Mouse (Mus musculus): ENCODE results near the gene Zfp706. TPM values are rescaled to one million over a fixed set of nuclear protein-coding genes. Genes with fewer than 3 reads are reported as not detected.

The Zfp706 gene
- total and polyA plus RNA-seq, 2 experiments: 22.5 TPM

GRCm38 (mm10) chr15:37027956-37028355 lies 20.4 kb upstream of the Zfp706 start:
- Histone ChIP-seq H3K27ac (replicated peaks; ENCODE audit: insufficient read depth, low read depth, low read length) (no peak overlapping the region), H3K79me2 (ENCODE audit: control insufficient read depth, insufficient read depth, low read length) (no peaks in the 10 kb centered on the region), H3K36me3 (ENCODE audit: control insufficient read depth, insufficient read depth, low read length) (no peaks in the 10 kb centered on the region), H3K4me3 (ENCODE audit: insufficient read depth, low read depth, low read length) (no peak overlapping the region), H3K9ac (ENCODE audit: low read depth, low read length) (no peak overlapping the region), H3K4me1 (ENCODE audit: control insufficient read depth, insufficient read depth, low read length) (no peaks in the 10 kb centered on the region), H3K27me3 (ENCODE audit: control insufficient read depth, insufficient read depth, low read length) (no peaks in the 10 kb centered on the region)
- no peak for TF ChIP-seq POLR2A (IDR thresholded peaks at IDR 0.05; ENCODE audit: extremely low read depth, insufficient read depth, low read length)
- no peak for TF ChIP-seq CTCF (IDR thresholded peaks at IDR 0.05; ENCODE audit: low read depth, low read length)
- DNase-seq (ENCODE audit: extremely low read depth, low read depth, low spot score): no peak

DNA sequence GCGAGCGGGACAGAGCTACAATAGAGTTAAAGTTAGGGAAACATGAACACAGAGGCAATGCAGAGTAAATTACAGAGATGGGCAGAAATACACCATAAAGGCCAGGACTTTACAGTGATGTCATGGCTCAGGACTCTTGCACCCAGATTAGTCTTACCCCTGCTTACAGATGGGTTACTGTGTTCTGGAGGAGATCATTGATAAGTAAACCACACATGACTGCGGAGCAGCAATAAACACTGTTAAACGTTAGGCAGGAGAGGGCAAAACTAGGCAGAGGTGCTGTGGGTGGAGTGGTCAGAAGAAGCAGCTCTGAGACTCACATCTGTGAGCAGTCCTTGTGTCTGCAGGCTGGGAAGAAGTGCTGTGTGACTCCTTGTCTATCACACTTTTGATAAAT lies 18.9 kb upstream of the Zfp706 start:
- H3K4me3 ChIP-seq (ENCODE audit: insufficient read depth, low read depth, low read length): no peak overlapping the region
- no peaks in the 10 kb centered on the region for H3K79me2 ChIP-seq (ENCODE audit: control insufficient read depth, insufficient read depth, low read length)
- H3K27me3 ChIP-seq (ENCODE audit: control insufficient read depth, insufficient read depth, low read length): no peaks in the 10 kb centered on the region
- no peaks in the 10 kb centered on the region for H3K4me1 ChIP-seq (ENCODE audit: control insufficient read depth, insufficient read depth, low read length)
- H3K27ac ChIP-seq (replicated peaks; ENCODE audit: insufficient read depth, low read depth, low read length): no peak overlapping the region
- no peaks in the 10 kb centered on the region for H3K36me3 ChIP-seq (ENCODE audit: control insufficient read depth, insufficient read depth, low read length)
- WGBS: 85% methylated on average over 4 of the region's 4 CpGs
- TF ChIP-seq POLR2A (IDR thresholded peaks at IDR 0.05; ENCODE audit: extremely low read depth, insufficient read depth, low read length): no peak
- DNase-seq (ENCODE audit: extremely low read depth, low read depth, low spot score): no peak
- no peak overlapping the region for H3K9ac ChIP-seq (ENCODE audit: low read depth, low read length)

DNA sequence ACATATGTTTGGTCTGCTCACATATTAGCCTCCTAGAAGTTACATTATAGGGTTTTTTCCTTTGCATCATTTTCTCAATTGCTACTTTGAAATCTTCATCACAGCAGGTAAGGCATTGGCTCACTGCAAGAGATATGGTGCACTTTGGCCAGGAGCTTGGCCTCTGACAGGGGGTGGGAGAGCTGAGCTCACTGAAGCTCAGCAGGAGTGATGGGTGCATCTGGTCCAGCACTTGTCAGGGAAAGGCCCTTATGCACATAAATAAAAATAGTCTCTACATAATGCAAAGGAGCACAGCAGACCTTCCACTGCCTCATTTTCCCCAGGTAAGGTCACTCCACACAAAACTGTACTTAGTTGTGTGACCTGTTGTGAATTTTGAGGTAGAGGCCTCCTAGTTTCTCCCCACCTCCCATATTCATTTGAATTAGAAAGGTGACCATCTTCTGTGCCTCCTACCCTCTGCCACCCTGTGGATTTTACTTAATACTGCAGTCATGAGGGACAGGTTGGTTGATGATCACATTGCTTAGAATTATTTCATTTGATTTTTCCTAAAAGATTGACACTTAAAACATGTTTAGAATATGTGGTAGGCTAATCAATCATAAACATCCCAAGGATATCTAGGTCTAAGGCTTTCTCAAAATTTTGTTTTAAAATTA lies 13.1 kb upstream of the Zfp706 start:
- no peak for DNase-seq (ENCODE audit: extremely low read depth, low read depth, low spot score)
- Histone ChIP-seq H3K27ac (replicated peaks; ENCODE audit: insufficient read depth, low read depth, low read length) (no peak overlapping the region), H3K36me3 (ENCODE audit: control insufficient read depth, insufficient read depth, low read length) (no peaks in the 10 kb centered on the region), H3K4me1 (ENCODE audit: control insufficient read depth, insufficient read depth, low read length) (no peaks in the 10 kb centered on the region), H3K4me3 (ENCODE audit: insufficient read depth, low read depth, low read length) (no peak overlapping the region), H3K27me3 (ENCODE audit: control insufficient read depth, insufficient read depth, low read length) (no peaks in the 10 kb centered on the region), H3K9ac (ENCODE audit: low read depth, low read length) (no peak overlapping the region), H3K79me2 (ENCODE audit: control insufficient read depth, insufficient read depth, low read length) (no peaks in the 10 kb centered on the region)
- TF ChIP-seq POLR2A (IDR thresholded peaks at IDR 0.05; ENCODE audit: extremely low read depth, insufficient read depth, low read length): no peak
- TF ChIP-seq CTCF (IDR thresholded peaks at IDR 0.05; ENCODE audit: low read depth, low read length): peak; percentile 56

GRCm38 (mm10) chr15:37019434-37019833 lies 11.9 kb upstream of the Zfp706 start:
- H3K4me1 ChIP-seq (ENCODE audit: control insufficient read depth, insufficient read depth, low read length): no peaks in the 10 kb centered on the region
- no peak for DNase-seq (ENCODE audit: extremely low read depth, low read depth, low spot score)
- H3K27ac ChIP-seq (replicated peaks; ENCODE audit: insufficient read depth, low read depth, low read length): no peak overlapping the region
- no peak overlapping the region for H3K4me3 ChIP-seq (ENCODE audit: insufficient read depth, low read depth, low read length)
- no peaks in the 10 kb centered on the region for H3K79me2 ChIP-seq (ENCODE audit: control insufficient read depth, insufficient read depth, low read length)
- H3K9ac ChIP-seq (ENCODE audit: low read depth, low read length): no peak overlapping the region
- TF ChIP-seq CTCF (IDR thresholded peaks at IDR 0.05; ENCODE audit: low read depth, low read length) (no peak), POLR2A (IDR thresholded peaks at IDR 0.05; ENCODE audit: extremely low read depth, insufficient read depth, low read length) (no peak)
- H3K36me3 ChIP-seq (ENCODE audit: control insufficient read depth, insufficient read depth, low read length): no peaks in the 10 kb centered on the region
- no peaks in the 10 kb centered on the region for H3K27me3 ChIP-seq (ENCODE audit: control insufficient read depth, insufficient read depth, low read length)
- 86% methylated on average over 3 of the region's 3 CpGs for WGBS

GRCm38 (mm10) chr15:37011897-37012296 lies 4.3 kb upstream of the Zfp706 start:
- Histone ChIP-seq H3K79me2 (ENCODE audit: control insufficient read depth, insufficient read depth, low read length) (peaks cover 2% of the 10 kb centered on the region; the same call in 1 of the 2 replicates), H3K27ac (replicated peaks; ENCODE audit: insufficient read depth, low read depth, low read length) (no peak overlapping the region)
- 94% methylated on average over 7 of the region's 7 CpGs for WGBS

GRCm38 (mm10) chr15:37011316-37011715 lies 3.7 kb upstream of the Zfp706 start:
- H3K27ac ChIP-seq (replicated peaks; ENCODE audit: insufficient read depth, low read depth, low read length): no peak overlapping the region
- no peak overlapping the region for H3K9ac ChIP-seq (ENCODE audit: low read depth, low read length)
- no peaks in the 10 kb centered on the region for H3K36me3 ChIP-seq (ENCODE audit: control insufficient read depth, insufficient read depth, low read length)
- no peak overlapping the region for H3K4me3 ChIP-seq (ENCODE audit: insufficient read depth, low read depth, low read length)
- H3K79me2 ChIP-seq (ENCODE audit: control insufficient read depth, insufficient read depth, low read length): peaks cover 4% of the 10 kb centered on the region; the same call in 1 of the 2 replicates
- DNase-seq (ENCODE audit: extremely low read depth, low read depth, low spot score): no peak
- no peaks in the 10 kb centered on the region for H3K27me3 ChIP-seq (ENCODE audit: control insufficient read depth, insufficient read depth, low read length)
- TF ChIP-seq POLR2A (IDR thresholded peaks at IDR 0.05; ENCODE audit: extremely low read depth, insufficient read depth, low read length) (no peak), CTCF (IDR thresholded peaks at IDR 0.05; ENCODE audit: low read depth, low read length) (no peak)
- peaks cover 3% of the 10 kb centered on the region; the same call in 1 of the 2 replicates for H3K4me1 ChIP-seq (ENCODE audit: control insufficient read depth, insufficient read depth, low read length)
- whole genome bisulfite sequencing: 63% methylated on average over 3 of the region's 3 CpGs

More at GRCm38 (mm10) chr15:37011897-37012296, 4.3 kb upstream of the Zfp706 start:
- Histone ChIP-seq H3K4me1 (ENCODE audit: control insufficient read depth, insufficient read depth, low read length) (peaks cover 3% of the 10 kb centered on the region; the same call in 1 of the 2 replicates), H3K4me3 (ENCODE audit: insufficient read depth, low read depth, low read length) (no peak overlapping the region), H3K27me3 (ENCODE audit: control insufficient read depth, insufficient read depth, low read length) (no peaks in the 10 kb centered on the region), H3K9ac (ENCODE audit: low read depth, low read length) (no peak overlapping the region), H3K36me3 (ENCODE audit: control insufficient read depth, insufficient read depth, low read length) (no peaks in the 10 kb centered on the region)
- TF ChIP-seq POLR2A (IDR thresholded peaks at IDR 0.05; ENCODE audit: extremely low read depth, insufficient read depth, low read length): no peak
- TF ChIP-seq CTCF (IDR thresholded peaks at IDR 0.05; ENCODE audit: low read depth, low read length): no peak
- DNase-seq (ENCODE audit: extremely low read depth, low read depth, low spot score): no peak
